Mouse (Mus musculus) gastrocnemius, postnatal 10 days (tissue): ENCODE measurements around the gene Ovol1. TPM values are rescaled to one million over a fixed set of nuclear protein-coding genes. Genes with fewer than 3 reads are reported as not detected.

ENCODE experiments used
- DNase-seq: peaks from one replicate; pipeline ENCODE4 v3.0.0; 2021; ENCODE audit warnings: mixed read lengths
- long read RNA-seq, 2 experiments: library from polyadenylated mRNA; stranded (forward); transcript quantifications; one replicate each; pipeline ENCODE4 v2.0.0; 2021
- total RNA-seq, 2 experiments: library from RNA; stranded (reverse); gene quantifications; 2 replicates each; pipeline ENCODE4 v1.2.3; 2021

The Ovol1 gene
- not detected for total RNA-seq
- long read RNA-seq, experiment 1: 0 reads
- long read RNA-seq, experiment 2: 0 reads

DNA sequence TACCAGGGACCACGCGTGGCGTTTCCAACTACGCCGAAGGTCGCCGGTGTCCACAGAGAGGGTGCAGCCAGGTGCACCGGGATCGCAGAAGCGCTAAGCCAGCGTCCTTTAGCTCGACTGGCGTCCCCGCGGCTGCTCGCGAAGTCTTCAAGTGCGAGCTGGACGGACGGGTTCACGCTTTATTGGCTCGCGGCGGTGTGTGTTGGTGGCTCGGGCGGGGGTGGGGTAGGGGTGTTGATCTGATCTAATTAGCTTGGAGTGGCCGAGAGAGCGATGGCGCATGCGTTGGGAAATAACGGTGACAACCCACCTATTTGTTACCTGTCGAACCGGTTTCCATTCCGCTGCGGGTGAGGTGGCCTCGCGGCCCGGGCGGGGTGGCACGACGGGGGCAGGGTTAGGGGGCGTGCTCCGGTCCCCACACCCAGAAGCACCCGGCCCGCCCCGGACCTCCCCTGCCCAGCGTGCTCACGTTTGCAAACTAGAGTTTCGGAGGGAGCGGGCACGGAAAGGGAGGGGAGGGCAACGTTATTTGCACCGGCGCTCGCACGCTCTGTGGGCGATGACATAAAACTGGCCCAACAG, at the start of gene Ovol1:
TSS of gene Ovol1 (minus strand) at position 190 of the 585 bp plus-strand sequence.
- no peak for DNase-seq

DNA sequence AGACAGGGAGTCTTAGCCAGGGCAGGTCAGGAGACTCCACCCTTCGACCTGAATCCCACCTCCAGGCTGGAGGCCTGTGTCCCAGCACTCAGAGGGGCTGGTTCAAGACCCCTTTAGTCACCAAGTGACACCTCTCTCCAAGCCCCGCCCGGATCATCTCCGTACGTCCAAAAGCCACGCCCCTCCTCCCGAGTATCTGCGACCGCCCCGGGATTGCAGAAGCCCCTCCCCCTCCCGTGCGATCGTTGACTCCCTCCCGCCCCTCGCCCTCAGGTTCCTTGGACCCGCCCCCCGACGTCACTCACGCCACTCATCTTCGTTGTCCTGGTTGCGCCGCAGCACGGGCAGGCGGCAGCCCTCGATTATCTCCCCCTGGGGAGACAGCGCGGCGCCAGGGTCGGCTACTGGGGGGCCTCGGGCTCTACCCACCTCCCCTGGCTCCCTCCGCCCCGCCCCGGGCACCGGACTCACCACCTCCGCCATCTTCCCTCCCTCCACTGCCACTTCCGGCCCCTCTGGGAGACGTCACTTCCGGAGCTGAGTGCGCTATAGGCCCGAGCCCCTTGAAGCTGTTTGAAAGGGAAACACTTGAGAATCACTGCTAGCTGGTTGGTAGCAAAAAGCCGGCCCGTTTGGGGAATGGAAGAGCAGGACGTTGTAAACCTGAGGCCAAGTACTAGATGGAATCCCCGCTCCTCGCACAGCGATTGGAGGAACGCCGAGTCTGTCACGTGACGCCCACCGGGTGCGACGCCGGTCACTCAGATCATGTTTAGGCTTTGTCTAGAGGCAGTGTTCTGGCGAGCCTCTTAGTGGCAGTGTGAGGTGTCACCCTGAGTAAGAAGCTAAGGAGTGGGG, 49.3 kb upstream of the Ovol1 start, which contains the start of gene Kat5:
TSS of gene Kat5 (minus strand) at position 691 of the 858 bp plus-strand sequence.
- peak; percentile 89 for DNase-seq

DNA sequence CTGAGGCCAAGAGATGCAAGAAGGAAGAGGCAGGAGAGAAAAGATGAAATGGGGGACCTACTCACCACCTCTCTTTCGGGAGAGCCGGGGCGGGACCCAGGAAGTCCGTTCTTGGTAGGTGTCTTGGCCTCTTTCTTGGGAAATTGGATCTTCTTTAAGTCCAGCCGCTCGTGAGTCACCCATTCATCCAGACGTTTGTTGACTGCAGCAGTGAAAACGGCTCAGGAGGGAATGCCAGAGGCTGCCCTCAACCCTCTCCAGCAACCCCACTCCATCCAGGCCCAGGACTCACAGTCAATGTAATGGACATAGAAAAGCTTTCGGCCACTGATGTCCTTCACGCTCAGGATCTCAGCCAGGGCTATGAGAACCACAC, 48.7 kb upstream of the Ovol1 start:
- no peak for DNase-seq

DNA sequence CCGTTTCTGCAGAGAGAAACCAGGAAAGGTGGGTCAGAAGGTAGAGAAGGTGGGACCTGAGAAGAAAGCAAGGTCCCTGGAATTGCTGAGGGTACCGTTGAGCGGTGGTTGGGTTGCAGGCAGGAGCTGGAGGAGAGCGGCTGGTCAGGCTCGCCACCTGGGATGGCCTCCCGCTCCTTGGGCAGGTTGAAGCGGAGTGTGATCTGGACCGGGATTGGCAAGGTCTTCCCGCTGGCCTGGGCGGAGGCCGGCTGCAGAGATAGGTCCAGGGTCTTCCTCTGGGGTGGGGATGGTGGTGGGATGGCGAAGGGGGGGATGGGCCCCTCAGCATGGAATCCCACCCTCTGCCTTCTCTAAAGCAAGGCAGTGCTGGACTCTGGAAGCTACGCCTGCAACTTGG, 48.3 kb upstream of the Ovol1 start:
- DNase-seq: no peak

DNA sequence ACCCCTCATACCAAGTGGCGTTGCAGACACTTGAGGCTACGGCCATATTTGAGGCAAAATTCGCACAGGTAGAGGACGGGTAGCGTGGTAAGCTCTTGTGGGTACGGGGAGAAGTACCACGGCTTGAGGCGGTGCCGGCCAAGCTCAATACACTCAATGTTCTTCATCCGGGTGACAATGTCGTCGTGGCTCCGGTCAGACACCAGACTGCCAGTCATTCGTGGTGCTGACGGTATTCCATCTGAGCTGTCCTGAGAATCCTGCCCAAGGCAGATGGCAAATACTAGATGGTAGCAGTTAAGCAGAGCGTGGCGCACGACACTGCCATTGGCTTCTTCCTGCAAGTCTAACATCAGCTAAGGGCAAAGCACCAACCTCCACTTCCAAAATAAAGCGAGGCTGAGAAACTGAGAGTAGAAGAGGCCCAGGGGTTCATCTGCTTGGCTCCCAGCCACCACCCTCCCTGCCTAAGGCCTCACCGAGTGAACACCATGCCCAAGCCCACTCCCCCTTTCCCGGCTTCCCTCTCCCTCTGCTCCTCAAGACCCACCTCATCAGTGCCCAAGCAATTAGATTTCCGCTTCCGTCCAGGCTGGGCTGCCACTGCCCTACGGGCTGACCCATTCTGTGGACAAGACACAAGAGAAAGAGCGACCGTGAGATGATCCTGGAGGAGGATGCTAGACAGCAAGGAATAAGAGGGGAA, 47.4 kb upstream of the Ovol1 start:
- no peak for DNase-seq

DNA sequence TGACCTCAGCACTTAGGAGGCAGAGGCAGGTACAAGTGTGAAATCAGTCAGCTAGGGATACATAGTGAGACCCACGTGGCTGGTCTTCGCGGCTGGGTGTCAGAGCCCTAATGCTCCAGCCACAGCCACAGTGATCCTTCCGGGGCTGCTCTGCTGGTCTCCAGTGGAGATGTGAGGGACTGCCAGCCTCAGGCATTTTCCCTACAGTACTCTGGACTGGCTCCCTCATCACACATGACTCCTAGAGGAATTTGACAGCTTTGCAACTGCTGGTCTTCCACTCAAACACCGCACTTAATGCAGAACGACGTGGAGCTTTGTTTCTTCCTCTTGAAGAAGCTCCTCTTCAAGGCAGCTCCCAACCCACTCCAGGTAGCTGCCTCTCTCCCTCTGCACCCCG, 45.8 kb upstream of the Ovol1 start:
- DNase-seq: no peak

DNA sequence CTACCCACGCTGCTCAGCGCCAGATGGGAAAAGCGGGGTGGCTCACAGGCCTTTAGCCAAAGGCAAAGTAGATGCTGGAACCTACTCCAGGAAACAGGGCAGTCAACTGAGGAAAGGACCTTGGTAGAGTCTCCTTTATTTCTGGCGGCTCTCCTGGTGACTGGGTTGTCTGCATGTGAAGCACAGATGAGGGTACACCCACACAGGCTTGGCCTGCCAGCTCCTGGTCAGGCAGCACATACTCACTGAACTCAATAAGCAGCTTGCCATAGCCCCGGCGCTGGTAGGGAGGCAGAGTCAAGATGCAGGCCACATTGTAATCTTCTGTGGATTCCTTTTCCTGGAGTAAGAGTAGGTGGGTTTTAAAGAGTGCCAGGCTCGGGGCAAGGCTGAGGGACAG, 44.7 kb upstream of the Ovol1 start:
- no peak for DNase-seq

DNA sequence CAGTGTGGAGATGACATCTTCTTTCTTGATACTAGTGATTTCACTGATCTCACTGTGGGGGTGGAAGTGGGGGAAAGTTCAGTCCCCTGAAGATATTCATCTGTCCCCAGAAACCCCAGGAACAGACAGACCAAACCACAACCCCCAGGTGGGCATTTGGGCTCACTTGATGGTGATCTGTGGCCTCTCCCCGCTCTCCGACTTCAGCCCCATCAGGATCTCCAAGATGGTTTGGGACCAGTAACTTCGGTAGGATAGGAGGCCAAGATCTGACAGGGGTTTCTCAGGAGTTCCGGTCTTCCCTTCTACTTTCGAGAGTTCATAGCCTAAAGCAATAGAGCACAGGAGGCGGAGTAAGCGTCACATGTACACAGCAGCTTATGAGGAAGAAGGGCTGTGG, 43.2 kb upstream of the Ovol1 start:
- DNase-seq: no peak

DNA sequence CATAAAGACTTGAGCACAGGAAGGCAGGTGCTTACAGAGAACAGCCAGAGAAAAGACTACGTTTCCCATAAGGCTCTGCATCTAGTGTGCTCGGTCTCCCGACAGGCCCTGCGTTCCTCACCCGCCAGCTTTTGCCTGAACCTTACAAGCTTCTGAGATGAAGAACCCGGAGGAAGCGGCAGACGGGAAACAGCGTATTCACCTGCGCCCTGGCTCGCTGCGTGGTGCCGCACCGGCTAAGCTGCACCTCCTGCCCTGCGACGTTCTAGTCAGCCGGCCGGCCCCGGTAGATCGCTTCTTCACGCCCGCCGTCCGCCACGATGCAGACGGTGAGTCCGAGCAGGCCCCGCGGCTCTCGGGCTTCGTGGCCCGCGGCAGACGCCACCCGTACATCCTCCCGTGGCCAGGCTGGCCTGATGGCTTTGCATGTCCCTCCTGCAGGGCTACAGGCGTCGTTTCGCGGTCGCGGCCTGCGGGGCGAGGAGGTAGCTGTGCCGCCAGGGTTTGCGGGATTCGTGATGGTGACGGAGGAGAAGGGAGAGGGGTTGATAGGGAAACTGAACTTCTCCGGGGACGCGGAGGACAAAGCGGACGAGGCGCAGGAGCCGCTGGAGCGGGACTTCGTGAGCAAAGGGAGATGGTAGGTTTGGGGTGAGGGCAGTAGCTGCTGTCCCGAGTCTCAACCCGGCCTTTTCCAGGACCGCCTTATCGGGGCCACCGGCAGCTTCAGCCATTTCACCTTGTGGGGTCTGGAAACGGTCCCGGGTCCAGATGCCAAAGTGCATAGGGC, 41.5 kb upstream of the Ovol1 start, which contains the start of gene Rnaseh2c:
TSS of gene Rnaseh2c (plus strand) at position 122 of the 790 bp plus-strand sequence.
- DNase-seq: peak; percentile 58

DNA sequence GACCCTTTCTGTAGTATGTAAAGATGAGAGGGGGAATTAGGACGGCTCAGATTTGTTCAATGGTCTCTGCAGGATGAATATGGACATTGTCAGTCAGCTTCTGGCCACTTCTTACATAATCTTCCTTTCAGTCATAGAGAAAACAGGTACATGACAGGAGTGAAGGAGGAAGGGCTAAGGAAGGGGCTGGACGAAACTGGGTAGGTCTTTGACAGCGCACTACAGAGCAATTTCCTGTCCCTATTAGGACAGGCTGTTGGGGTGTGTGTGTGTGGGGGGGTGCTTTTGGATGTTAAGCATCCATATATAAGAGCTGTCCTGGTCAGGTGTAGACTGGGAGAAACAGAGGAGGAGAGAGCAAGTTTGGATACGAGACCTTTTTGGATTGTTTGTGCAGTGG, 38.8 kb upstream of the Ovol1 start:
- no peak for DNase-seq

DNA sequence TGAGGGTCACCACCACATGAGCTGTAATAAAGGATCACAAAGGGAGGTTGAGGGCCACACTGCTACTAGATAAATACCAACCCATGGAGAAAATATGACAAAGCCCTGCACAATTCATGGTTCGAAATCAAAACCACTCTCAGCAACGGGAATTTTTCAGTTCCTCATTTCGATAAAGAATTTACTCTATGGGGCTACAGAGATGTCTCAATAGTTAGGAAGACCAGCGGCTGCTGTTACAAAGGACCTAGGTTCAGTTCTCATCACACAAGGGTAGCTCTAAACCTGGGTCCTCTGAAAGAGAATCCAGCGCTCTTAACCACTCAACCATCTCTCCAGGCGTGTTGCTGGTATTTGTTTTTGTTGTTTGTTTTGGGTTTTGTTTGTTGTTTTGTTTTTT, 31.4 kb upstream of the Ovol1 start:
- no peak for DNase-seq

DNA sequence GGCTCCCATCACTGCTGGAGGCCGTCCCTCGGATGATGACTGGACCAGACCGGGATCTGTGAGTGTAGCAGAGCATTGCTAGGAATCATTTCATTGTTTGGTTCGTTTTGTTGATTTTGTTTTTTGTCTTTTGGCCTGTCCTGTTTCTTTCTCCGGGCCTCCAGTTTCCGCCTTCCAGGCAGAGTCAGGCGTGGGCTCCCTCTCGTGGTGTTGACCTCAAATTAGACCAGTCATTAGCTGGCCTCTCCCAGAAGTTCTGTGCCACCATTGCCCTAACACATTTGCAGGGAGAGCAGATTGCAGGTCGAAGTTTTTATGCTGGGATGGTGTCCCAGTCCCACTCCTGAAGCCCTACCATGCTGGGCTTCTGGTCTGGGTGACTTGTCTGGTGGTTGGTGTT, 28.7 kb upstream of the Ovol1 start:
- no peak for DNase-seq

DNA sequence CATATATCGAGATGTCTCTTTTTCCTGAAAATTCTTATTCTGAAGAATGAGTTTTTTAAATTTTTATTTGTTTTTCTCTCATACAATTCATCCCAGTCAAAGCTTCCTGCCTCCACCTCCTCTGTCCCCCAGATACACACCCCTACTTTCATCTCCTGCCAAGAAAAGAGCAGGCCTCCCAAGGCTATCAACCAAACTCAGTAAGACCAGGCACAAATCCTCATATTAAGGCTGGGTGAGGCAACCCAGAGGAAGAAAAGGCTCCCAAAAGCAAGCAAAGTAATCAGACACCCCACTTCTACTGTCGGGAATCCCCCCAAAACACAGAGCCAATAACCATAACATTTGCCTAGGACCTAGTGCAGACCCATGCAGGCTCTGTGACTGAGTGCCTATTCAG, 21.5 kb upstream of the Ovol1 start:
- DNase-seq: no peak

DNA sequence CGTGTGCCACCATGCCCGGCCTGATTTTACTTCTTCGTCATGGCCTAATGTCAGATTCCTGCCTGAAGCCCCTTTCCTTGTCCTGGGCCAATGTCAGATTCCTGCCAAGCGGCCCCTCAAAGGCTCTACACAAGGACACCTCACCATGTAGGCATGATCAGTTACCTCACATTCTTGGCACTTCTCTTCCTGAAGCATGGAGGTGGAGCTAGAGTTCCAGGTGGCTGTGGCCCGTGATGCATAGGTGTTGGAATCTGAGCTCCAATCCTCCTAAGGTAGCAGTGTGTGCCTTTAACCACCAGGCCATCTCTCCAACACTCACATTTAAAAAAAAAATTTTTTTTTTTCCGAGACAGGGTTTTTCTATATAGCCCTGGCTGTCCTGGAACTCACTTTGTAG, 20.3 kb upstream of the Ovol1 start:
- DNase-seq: no peak

DNA sequence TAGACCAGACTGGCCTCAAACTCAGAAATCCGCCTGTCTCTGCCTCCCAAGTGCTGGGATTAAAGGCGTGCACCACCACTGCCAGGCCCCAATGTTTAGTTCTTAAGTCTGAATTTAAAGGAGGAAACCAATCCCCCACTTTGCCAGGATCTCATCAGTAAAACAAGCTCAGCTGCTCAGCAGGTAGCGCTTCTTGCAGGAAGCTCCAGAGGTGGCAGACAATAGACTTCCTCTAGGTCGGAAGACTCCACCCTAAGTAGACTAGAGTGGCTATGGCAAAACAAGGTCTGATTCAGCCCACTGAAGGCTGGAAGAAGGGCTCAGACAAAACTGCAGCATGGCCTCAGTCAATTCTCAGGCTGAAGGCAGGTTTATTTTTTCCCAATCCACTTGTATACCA, 19.5 kb upstream of the Ovol1 start:
- DNase-seq: no peak

DNA sequence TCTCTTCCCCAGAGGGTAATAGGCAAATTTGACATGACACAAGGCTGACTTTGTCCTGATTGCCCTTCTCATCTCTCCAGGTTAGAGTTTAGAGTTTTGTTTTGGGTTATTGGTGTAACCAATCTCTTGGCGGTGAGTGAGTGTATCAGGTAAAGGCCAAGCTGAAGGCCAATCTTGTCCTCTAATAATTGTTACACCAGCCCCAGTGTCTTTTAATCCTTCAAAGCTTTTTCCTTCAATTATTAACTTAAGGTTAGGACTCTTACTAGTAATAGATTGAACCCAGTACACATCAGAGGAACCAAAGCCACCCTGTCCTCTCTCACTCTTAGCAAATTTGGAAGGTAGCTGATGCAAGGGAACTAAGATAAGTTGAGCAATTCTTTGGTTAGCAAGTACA, 14.9 kb upstream of the Ovol1 start:
- DNase-seq: no peak

DNA sequence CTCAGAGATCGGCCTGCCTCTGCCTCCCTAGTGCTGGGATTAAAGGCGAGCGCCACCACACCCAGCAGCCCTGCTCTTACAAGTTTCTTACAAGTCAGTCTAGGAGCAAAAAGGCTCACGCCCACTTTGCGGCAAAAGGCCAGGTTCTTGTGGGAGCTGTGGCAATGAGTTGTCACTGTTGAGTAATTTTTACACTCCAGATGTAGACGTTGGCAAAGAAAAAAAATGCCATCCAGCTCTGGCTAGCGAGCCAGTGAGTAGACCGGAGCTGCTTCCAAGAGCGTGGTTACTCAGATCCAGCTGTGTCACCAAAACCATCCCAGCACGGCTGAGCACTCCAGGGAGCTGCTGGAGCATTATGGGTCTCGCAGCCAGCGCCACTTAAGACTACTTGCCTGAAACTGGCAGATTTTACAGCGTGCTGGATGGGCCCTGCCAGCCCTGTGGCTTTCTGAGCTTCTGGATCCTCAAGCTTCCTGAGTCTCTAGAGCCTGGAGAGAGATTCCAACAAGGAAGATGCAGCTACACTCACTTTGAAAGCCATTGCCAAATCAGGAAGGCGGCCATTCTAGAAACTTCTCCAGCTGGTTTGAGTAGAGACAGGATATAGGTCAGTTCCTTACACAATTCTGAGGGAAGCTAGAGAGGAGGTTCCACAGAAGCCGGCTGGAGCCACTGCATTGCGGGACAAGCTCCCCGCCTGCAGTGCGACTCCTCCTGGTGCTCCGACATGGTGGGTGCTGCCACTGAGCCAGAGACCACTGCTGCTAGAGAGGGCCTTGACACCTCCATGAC, 12.1 kb upstream of the Ovol1 start:
- DNase-seq: no peak

DNA sequence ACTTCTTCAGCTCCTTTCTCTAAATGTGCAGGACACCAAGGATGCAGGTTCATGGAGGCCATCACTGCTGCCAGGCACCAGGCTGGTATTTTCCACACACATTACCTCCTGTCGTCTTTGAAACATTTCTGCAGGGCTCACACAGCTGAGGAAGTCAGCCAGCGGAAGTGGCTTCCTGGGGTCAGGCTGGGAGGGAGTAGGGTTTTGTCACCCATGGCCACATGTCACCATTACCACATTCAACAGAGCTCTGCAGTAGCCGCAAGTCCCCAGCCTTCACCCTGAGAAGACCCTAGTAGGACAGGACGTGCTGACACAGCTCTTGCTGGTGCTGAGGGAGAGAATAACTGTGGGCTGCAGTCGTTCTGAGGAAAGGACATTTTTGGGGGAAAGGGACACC, 11.4 kb upstream of the Ovol1 start:
- DNase-seq: no peak

DNA sequence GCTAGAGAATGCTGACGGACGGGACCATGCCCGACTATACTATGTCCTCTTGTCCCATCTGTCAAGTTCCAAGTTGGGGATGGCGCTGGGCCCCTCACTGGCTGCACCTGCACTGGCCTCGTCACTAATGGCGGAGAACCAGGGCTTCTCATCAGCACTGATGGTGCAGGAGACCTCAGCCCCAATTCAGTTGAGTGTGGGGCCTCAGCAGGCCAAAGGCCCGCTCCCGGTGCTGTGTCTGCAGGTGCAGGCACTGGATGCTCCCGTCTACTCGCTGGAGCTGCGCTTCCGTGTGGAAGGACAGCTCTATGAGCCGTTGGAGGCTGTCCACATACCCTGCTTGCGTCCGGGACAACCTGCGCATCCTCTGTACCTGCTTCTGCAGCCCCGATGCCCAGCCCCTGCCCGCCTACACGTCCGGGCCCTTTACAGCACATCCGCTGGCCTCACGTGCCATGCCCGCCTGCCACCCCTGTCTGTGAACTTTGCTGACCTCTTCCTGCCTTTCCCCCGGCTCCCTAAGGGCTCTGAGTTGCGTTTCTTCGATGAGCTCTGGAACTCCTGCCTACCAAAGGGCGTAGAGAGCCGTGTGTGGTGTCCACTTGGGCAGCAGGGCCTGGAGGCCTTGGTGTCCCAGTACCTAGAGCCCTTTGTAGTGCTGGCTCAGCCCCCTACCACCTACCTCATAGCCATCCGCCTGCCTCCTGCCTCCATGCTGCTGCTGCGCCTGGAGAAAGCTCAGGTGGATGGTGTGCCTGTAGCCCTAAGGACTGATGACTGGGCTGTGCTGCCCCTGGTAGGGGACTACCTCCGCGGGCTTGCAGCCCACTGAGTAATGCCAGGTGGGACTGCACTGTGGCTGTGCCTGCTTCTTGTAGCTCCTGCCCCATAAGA, 10.2 kb upstream of the Ovol1 start:
- no peak for DNase-seq

DNA sequence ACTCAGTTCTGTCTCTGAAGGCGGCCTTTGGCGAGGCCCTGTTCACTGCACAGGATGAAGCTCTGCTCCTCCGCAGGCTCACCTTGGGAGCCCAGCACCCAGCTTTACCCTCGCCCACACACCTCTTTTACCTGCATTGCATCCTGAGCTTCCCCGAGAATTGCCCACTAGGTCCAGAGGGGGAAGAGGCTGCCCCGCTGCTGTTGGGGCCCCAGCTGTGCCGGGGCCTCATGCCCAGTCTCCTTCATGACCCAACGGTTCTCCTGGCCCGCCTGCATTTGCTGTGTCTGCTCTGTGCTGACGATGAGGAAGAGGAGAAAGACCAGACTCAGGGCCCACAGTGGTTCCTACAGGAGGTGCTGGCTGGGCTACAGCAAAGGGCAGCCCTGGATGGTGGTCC, 9.1 kb upstream of the Ovol1 start:
- no peak for DNase-seq
